Mouse (Mus musculus): Measurements from ENCODE around the gene Slc4a8. TPM values are rescaled to one million over a fixed set of nuclear protein-coding genes. Genes with fewer than 3 reads are reported as not detected.

Slc4a8 gene
- polyA plus RNA-seq, 1 experiment from 2014 or later: 11.2 TPM

GRCm38 (mm10) chr15:100735953-100736300 is 25.6 kb upstream of the Slc4a8 start:
- 86% methylated on average over 9 of the region's 9 CpGs for WGBS
- DNase-seq (ENCODE audit: low spot score) (no peak), ATAC-seq (no peak)
- H3K27me3 ChIP-seq (replicated peaks; ENCODE audit: control insufficient read depth, insufficient read depth, low read length): no peaks in the 10 kb centered on the region
- no peaks in the 10 kb centered on the region for H3K36me3 ChIP-seq (ENCODE audit: control insufficient read depth, insufficient read depth, low read length)
- H3K9ac ChIP-seq (ENCODE audit: low read length): no peak overlapping the region
- no peak overlapping the region for H3K27ac ChIP-seq (ENCODE audit: low read depth, low read length)
- no peak overlapping the region for H3K4me3 ChIP-seq (ENCODE audit: low read depth, low read length)
- no peak overlapping the region for H3K4me2 ChIP-seq (ENCODE audit: low read length)
- no peaks in the 10 kb centered on the region for H3K4me1 ChIP-seq (ENCODE audit: control insufficient read depth, insufficient read depth, low read length)
- no peaks in the 10 kb centered on the region for H3K9me3 ChIP-seq (replicated peaks; ENCODE audit: control insufficient read depth, low read length)

- no peak overlapping the region for H3K27ac ChIP-seq (ENCODE audit: low read depth, low read length)
Observed at GRCm38 (mm10) chr15:100737667-100738066, 23.9 kb upstream of the Slc4a8 start.

GRCm38 (mm10) chr15:100738351-100738781 is 23.2 kb upstream of the Slc4a8 start:
- DNase-seq (ENCODE audit: low spot score): no peak
- ATAC-seq: no peak
- H3K9me3 ChIP-seq (replicated peaks; ENCODE audit: control insufficient read depth, low read length): no peaks in the 10 kb centered on the region
- no peaks in the 10 kb centered on the region for H3K36me3 ChIP-seq (ENCODE audit: control insufficient read depth, insufficient read depth, low read length)
- H3K9ac ChIP-seq (ENCODE audit: low read length): no peak overlapping the region
- no peak overlapping the region for H3K27ac ChIP-seq (ENCODE audit: low read depth, low read length)
- no peak overlapping the region for H3K4me3 ChIP-seq (ENCODE audit: low read depth, low read length)
- H3K27me3 ChIP-seq (replicated peaks; ENCODE audit: control insufficient read depth, insufficient read depth, low read length): no peaks in the 10 kb centered on the region
- no peak overlapping the region for H3K4me2 ChIP-seq (ENCODE audit: low read length)
- no peaks in the 10 kb centered on the region for H3K4me1 ChIP-seq (ENCODE audit: control insufficient read depth, insufficient read depth, low read length)
- 92% methylated on average over 7 of the region's 7 CpGs for WGBS

More at GRCm38 (mm10) chr15:100737667-100738066, 23.9 kb upstream of the Slc4a8 start:
- Histone ChIP-seq H3K27me3 (replicated peaks; ENCODE audit: control insufficient read depth, insufficient read depth, low read length) (no peaks in the 10 kb centered on the region), H3K4me1 (ENCODE audit: control insufficient read depth, insufficient read depth, low read length) (no peaks in the 10 kb centered on the region), H3K36me3 (ENCODE audit: control insufficient read depth, insufficient read depth, low read length) (no peaks in the 10 kb centered on the region), H3K9me3 (replicated peaks; ENCODE audit: control insufficient read depth, low read length) (no peaks in the 10 kb centered on the region), H3K4me3 (ENCODE audit: low read depth, low read length) (no peak overlapping the region), H3K4me2 (ENCODE audit: low read length) (no peak overlapping the region), H3K9ac (ENCODE audit: low read length) (no peak overlapping the region)
- DNase-seq (ENCODE audit: low spot score) (no peak), ATAC-seq (no peak)
- WGBS: 87% methylated on average over 3 of the region's 3 CpGs

- Histone ChIP-seq H3K9ac (ENCODE audit: low read length) (no peak overlapping the region), H3K27ac (ENCODE audit: low read depth, low read length) (no peak overlapping the region), H3K27me3 (replicated peaks; ENCODE audit: control insufficient read depth, insufficient read depth, low read length) (no peaks in the 10 kb centered on the region), H3K4me1 (ENCODE audit: control insufficient read depth, insufficient read depth, low read length) (no peaks in the 10 kb centered on the region), H3K4me3 (ENCODE audit: low read depth, low read length) (no peak overlapping the region), H3K36me3 (ENCODE audit: control insufficient read depth, insufficient read depth, low read length) (no peaks in the 10 kb centered on the region), H3K9me3 (replicated peaks; ENCODE audit: control insufficient read depth, low read length) (no peaks in the 10 kb centered on the region), H3K4me2 (ENCODE audit: low read length) (no peak overlapping the region)
- WGBS: 90% methylated on average over 6 of the region's 6 CpGs
- no peak for ATAC-seq
- DNase-seq (ENCODE audit: low spot score): no peak
Observed at GRCm38 (mm10) chr15:100739442-100739841, 22.1 kb upstream of the Slc4a8 start.

GRCm38 (mm10) chr15:100743238-100743637 is 18.3 kb upstream of the Slc4a8 start:
- Histone ChIP-seq H3K4me2 (ENCODE audit: low read length) (no peak overlapping the region), H3K4me3 (ENCODE audit: low read depth, low read length) (no peak overlapping the region), H3K27ac (ENCODE audit: low read depth, low read length) (no peak overlapping the region), H3K27me3 (replicated peaks; ENCODE audit: control insufficient read depth, insufficient read depth, low read length) (no peaks in the 10 kb centered on the region), H3K4me1 (ENCODE audit: control insufficient read depth, insufficient read depth, low read length) (no peaks in the 10 kb centered on the region), H3K36me3 (ENCODE audit: control insufficient read depth, insufficient read depth, low read length) (no peaks in the 10 kb centered on the region), H3K9me3 (replicated peaks; ENCODE audit: control insufficient read depth, low read length) (no peaks in the 10 kb centered on the region), H3K9ac (ENCODE audit: low read length) (no peak overlapping the region)
- WGBS: 93% methylated on average over 6 of the region's 6 CpGs
- ATAC-seq (no peak), DNase-seq (ENCODE audit: low spot score) (no peak)

GRCm38 (mm10) chr15:100746478-100747120 is 14.9 kb upstream of the Slc4a8 start:
- Histone ChIP-seq H3K4me1 (ENCODE audit: control insufficient read depth, insufficient read depth, low read length) (no peaks in the 10 kb centered on the region), H3K36me3 (ENCODE audit: control insufficient read depth, insufficient read depth, low read length) (no peaks in the 10 kb centered on the region), H3K27me3 (replicated peaks; ENCODE audit: control insufficient read depth, insufficient read depth, low read length) (no peaks in the 10 kb centered on the region), H3K27ac (ENCODE audit: low read depth, low read length) (no peak overlapping the region), H3K4me3 (ENCODE audit: low read depth, low read length) (0 out of 2 replicates have a peak overlapping the region, but pooled peaks have one; percentile 16), H3K9ac (ENCODE audit: low read length) (no peak overlapping the region), H3K9me3 (replicated peaks; ENCODE audit: control insufficient read depth, low read length) (no peaks in the 10 kb centered on the region), H3K4me2 (ENCODE audit: low read length) (peak overlapping the region; percentile 48)
- 35% methylated on average over 6 of the region's 6 CpGs for WGBS
- ATAC-seq: 0 out of 2 replicates have a peak, but pooled peaks have one; percentile 57
- DNase-seq (ENCODE audit: low spot score): no peak

GRCm38 (mm10) chr15:100747121-100747963 is 14.2 kb upstream of the Slc4a8 start:
- Histone ChIP-seq H3K4me3 (ENCODE audit: low read depth, low read length) (peak overlapping the region; percentile 16), H3K9me3 (replicated peaks; ENCODE audit: control insufficient read depth, low read length) (no peaks in the 10 kb centered on the region), H3K27me3 (replicated peaks; ENCODE audit: control insufficient read depth, insufficient read depth, low read length) (no peaks in the 10 kb centered on the region), H3K4me2 (ENCODE audit: low read length) (peak overlapping the region; percentile 48), H3K27ac (ENCODE audit: low read depth, low read length) (no peak overlapping the region), H3K36me3 (ENCODE audit: control insufficient read depth, insufficient read depth, low read length) (no peaks in the 10 kb centered on the region), H3K9ac (ENCODE audit: low read length) (no peak overlapping the region), H3K4me1 (ENCODE audit: control insufficient read depth, insufficient read depth, low read length) (no peaks in the 10 kb centered on the region)
- 1% methylated on average over 27 of the region's 27 CpGs for WGBS
- peak; percentile 61; the same call in 1 of the 2 replicates for ATAC-seq
- peak; percentile 54 for DNase-seq (ENCODE audit: low spot score)

- DNase-seq (ENCODE audit: low spot score) (no peak), ATAC-seq (no peak)
- no peaks in the 10 kb centered on the region for H3K36me3 ChIP-seq (ENCODE audit: control insufficient read depth, insufficient read depth, low read length)
- H3K4me2 ChIP-seq (ENCODE audit: low read length): no peak overlapping the region
- no peak overlapping the region for H3K4me3 ChIP-seq (ENCODE audit: low read depth, low read length)
- H3K9me3 ChIP-seq (replicated peaks; ENCODE audit: control insufficient read depth, low read length): no peaks in the 10 kb centered on the region
- no peaks in the 10 kb centered on the region for H3K27me3 ChIP-seq (replicated peaks; ENCODE audit: control insufficient read depth, insufficient read depth, low read length)
- no peak overlapping the region for H3K27ac ChIP-seq (ENCODE audit: low read depth, low read length)
- H3K4me1 ChIP-seq (ENCODE audit: control insufficient read depth, insufficient read depth, low read length): no peaks in the 10 kb centered on the region
- no peak overlapping the region for H3K9ac ChIP-seq (ENCODE audit: low read length)
- WGBS: 88% methylated on average over 3 of the region's 3 CpGs
Observed at GRCm38 (mm10) chr15:100748584-100748983, 13.0 kb upstream of the Slc4a8 start.
